Mouse (Mus musculus): Measurements from ENCODE around the gene Samt3. TPM values are rescaled to one million over a fixed set of nuclear protein-coding genes. Genes with fewer than 3 reads are reported as not detected.

The Samt3 gene
- total RNA-seq (2021): not detected
- long read RNA-seq, experiment 1: 0 reads
- long read RNA-seq, experiment 2: 0 reads

- DNase-seq: no peak
These were observed at the start of gene Samt3 for GRCm38 (mm10) chrX:86043899-86044298. Gene Samt3 (plus strand): TSS chrX:86044199.

GRCm38 (mm10) chrX:86016591-86016990 is 27.4 kb upstream of the Samt3 start:
- intact Hi-C loops (cut with DNase I): no loop called here
- no peak for DNase-seq

More at GRCm38 (mm10) chrX:86043899-86044298, at the start of gene Samt3:
- intact Hi-C loops (cut with DNase I): no loop called here

- DNase-seq: no peak
- intact Hi-C loops (cut with DNase I): no loop called here
These were observed 44.7 kb downstream of the Samt3 start for GRCm38 (mm10) chrX:86088672-86089071.

Other genes with a start within 250 kb of the Samt3 start
- under 1 TPM in 1 of 2 experiments, not detected in 1; 0.07 TPM for gene 5430427O19Rik, start 173.8 kb upstream of the Samt3 start, total RNA-seq (2021)
- not detected for gene Nr0b1, start 147.6 kb downstream of the Samt3 start, total RNA-seq (2021)